Mouse (Mus musculus) megakaryocyte, embryonic 14.5 days (primary cell): Measurements from ENCODE around the gene Ppp2r1b. TPM values are rescaled to one million over a fixed set of nuclear protein-coding genes. Genes with fewer than 3 reads are reported as not detected.

ENCODE experiments used
- H3K27me3 ChIP-seq: replicated peaks from 2 replicates; pipeline ENCODE3; 2012; ENCODE audit warnings: inconsistent platforms
- H3K36me3 ChIP-seq: replicated peaks from 2 replicates; pipeline ENCODE3; 2012; ENCODE audit warnings: low read length, inconsistent platforms, mixed read lengths
- H3K4me1 ChIP-seq: 2 replicates; pipeline ENCODE4 v1.6.1; 2012; ENCODE audit warnings: inconsistent platforms
- H3K4me3 ChIP-seq: replicated peaks from 2 replicates; pipeline ENCODE3; 2012; ENCODE audit warnings: moderate library complexity, mild to moderate bottlenecking, inconsistent platforms
- H3K9me3 ChIP-seq: 2 replicates; pipeline ENCODE4 v1.6.1; 2012; ENCODE audit warnings: inconsistent platforms
- FLI1 ChIP-seq: IDR thresholded peaks from 2 replicates; pipeline ENCODE4 v1.6.1; 2012; ENCODE audit warnings: low read length, inconsistent platforms, mixed read lengths
- GATA1 ChIP-seq: IDR thresholded peaks from 3 replicates; pipeline ENCODE4 v1.6.1; 2012; ENCODE audit warnings: mixed read lengths, low read length, inconsistent platforms, borderline replicate concordance
- polyA plus RNA-seq: library from polyadenylated mRNA; stranded (reverse); fragments of >175 nt; gene quantifications from 2 replicates; pipeline ENCODE4 v1.2.3, GENCODE M21; 2012; ENCODE audit warnings: low replicate concordance; ENCODE audit not compliant: insufficient read depth

Gene Ppp2r1b
- polyA plus RNA-seq, 1 experiment, result 1.4 TPM

GRCm38 (mm10) chr9:50924454-50924853 lies 79.4 kb downstream of the Ppp2r1b start:
- TF ChIP-seq GATA1 (no peak), FLI1 (no peak)
- Histone ChIP-seq H3K4me3 (no peak overlapping the region), H3K27me3 (no peaks in the 10 kb centered on the region), H3K36me3 (peaks cover 16% of the 10 kb centered on the region), H3K9me3 (no peaks in the 10 kb centered on the region), H3K4me1 (peaks cover 36% of the 10 kb centered on the region)

GRCm38 (mm10) chr9:50925801-50926200 lies 80.7 kb downstream of the Ppp2r1b start:
- Histone ChIP-seq H3K4me3 (no peak overlapping the region), H3K36me3 (peaks cover 24% of the 10 kb centered on the region), H3K9me3 (no peaks in the 10 kb centered on the region), H3K27me3 (no peaks in the 10 kb centered on the region), H3K4me1 (peaks cover 36% of the 10 kb centered on the region)
- TF ChIP-seq FLI1 (no peak), GATA1 (no peak)

DNA sequence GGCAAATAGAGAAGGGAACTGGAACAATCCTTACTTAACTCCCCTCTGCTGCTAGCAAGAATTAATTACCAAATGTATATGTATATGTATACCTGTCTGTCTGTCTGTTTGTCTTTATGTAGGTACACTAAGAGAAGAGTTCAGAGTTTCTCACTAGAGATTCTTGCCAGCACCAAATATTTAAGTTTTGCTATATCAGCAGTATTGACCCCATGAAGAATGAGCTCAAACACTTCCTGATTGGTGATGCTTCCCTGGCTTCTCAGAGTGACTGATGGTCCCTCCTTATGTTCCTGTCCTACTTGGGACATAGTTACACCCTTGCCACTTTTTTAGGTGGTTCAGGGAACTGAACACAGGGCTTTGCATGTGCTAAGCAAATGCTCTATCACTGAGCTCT lies 84.9 kb downstream of the Ppp2r1b start:
- no peak overlapping the region for H3K4me3 ChIP-seq
- H3K4me1 ChIP-seq, result peaks cover 15% of the 10 kb centered on the region
- H3K36me3 ChIP-seq, result peaks cover 38% of the 10 kb centered on the region
- H3K27me3 ChIP-seq, result no peaks in the 10 kb centered on the region
- no peaks in the 10 kb centered on the region for H3K9me3 ChIP-seq
- no peak for TF ChIP-seq GATA1

GRCm38 (mm10) chr9:50941804-50942401 lies 96.8 kb downstream of the Ppp2r1b start:
- Histone ChIP-seq H3K36me3 (peaks cover 5% of the 10 kb centered on the region), H3K4me3 (no peak overlapping the region), H3K9me3 (no peaks in the 10 kb centered on the region), H3K4me1 (peaks cover 42% of the 10 kb centered on the region), H3K27me3 (no peaks in the 10 kb centered on the region)
- TF ChIP-seq FLI1 (no peak), GATA1 (no peak)

DNA sequence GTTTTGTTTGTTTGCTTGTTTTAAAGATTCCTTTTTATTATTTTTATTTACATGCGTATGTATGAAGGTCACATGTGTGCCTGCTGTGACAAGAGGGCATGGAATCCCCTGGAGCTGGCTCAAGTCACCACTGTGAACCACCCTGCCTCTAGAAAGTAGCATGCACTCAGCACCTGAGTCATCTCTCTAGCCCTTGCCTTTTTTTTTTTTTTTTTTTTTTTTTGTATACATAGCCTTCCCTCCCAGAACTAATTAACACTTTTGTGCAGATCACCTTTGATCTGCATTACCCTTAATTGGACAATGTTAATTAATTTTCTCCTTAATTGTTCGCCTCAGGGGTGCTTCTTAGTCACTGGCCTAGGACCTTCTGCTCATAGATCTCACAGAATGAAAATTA lies 97.6 kb downstream of the Ppp2r1b start:
- H3K9me3 ChIP-seq, result no peaks in the 10 kb centered on the region
- H3K4me3 ChIP-seq, result no peak overlapping the region
- no peak for TF ChIP-seq FLI1
- TF ChIP-seq GATA1, result no peak
- H3K4me1 ChIP-seq, result peaks cover 50% of the 10 kb centered on the region
- peaks cover 10% of the 10 kb centered on the region for H3K36me3 ChIP-seq
- H3K27me3 ChIP-seq, result no peaks in the 10 kb centered on the region

Other genes with a start within 250 kb of the Ppp2r1b start
- 6.3 and 16.9 TPM in 2 replicates for gene Sdhd, start 241.5 kb upstream of the Ppp2r1b start, polyA plus RNA-seq
- gene Timm8b, start 241.4 kb upstream of the Ppp2r1b start, polyA plus RNA-seq, result 8.5 and 23.8 TPM in 2 replicates
- 0.19 TPM in 1 of 2 replicates, not detected in the other for gene Pih1d2, start 228.0 kb upstream of the Ppp2r1b start, polyA plus RNA-seq
- gene Nkapd1, start 227.8 kb upstream of the Ppp2r1b start, polyA plus RNA-seq, result 2.9 and 3.9 TPM in 2 replicates
- 10.9 and 18.4 TPM in 2 replicates for gene Dlat, start 185.5 kb upstream of the Ppp2r1b start, polyA plus RNA-seq
- gene Dixdc1, start 105.8 kb upstream of the Ppp2r1b start, polyA plus RNA-seq, result not detected in 2 replicates
- gene 2310030G06Rik, start 98.8 kb upstream of the Ppp2r1b start, polyA plus RNA-seq, result 1.5 TPM in 1 of 2 replicates, not detected in the other
- not detected in 2 replicates for gene Cryab, start 94.0 kb upstream of the Ppp2r1b start, polyA plus RNA-seq
- not detected in 2 replicates for gene Hspb2, start 92.9 kb upstream of the Ppp2r1b start, polyA plus RNA-seq
- 0.38 TPM in 1 of 2 replicates, not detected in the other for gene Fdxacb1, start 77.1 kb upstream of the Ppp2r1b start, polyA plus RNA-seq
- gene Alg9, start 70.3 kb upstream of the Ppp2r1b start, polyA plus RNA-seq, result 2.0 and 9.5 TPM in 2 replicates
- 1.3 and 8.7 TPM in 2 replicates for gene 1110032A03Rik, start 69.8 kb upstream of the Ppp2r1b start, polyA plus RNA-seq
- 0.77 and 3.3 TPM in 2 replicates for gene Sik2, start 163.8 kb downstream of the Ppp2r1b start, polyA plus RNA-seq
- gene Btg4, start 215.6 kb downstream of the Ppp2r1b start, polyA plus RNA-seq, result not detected in 2 replicates
- 5.9 and 16.2 TPM in 2 replicates for gene Layn, start 231.8 kb downstream of the Ppp2r1b start, polyA plus RNA-seq